Mouse (Mus musculus) liver, embryonic 14.5 days (tissue): ENCODE data around the gene S100a14. TPM values are rescaled to one million over a fixed set of nuclear protein-coding genes. Genes with fewer than 3 reads are reported as not detected.

Source experiments
- ATAC-seq: fragments of 200-750 bp; cut with Nextera tagmentation; 2 replicates; pipeline ENCODE4 v1.8.0; 2017; ENCODE audit warnings: moderate number of reproducible peaks, mild to moderate bottlenecking, moderate library complexity; ENCODE audit not compliant: insufficient read depth
- DNase-seq, 3 experiments: peaks; one replicate each; pipeline ENCODE4 v3.0.0-alpha.2; 2012 to 2013; ENCODE audit warnings: low read depth in 3 of 3, low spot score in 3 of 3
- H3K27ac ChIP-seq: fragments of 300-500 bp; sonication (generic); 2 replicates; pipeline ENCODE4 v1.5.1; 2014; ENCODE audit warnings: moderate library complexity, mild to moderate bottlenecking, control low read depth, inconsistent platforms
- H3K27me3 ChIP-seq: fragments of 300-500 bp; sonication (generic); 2 replicates; pipeline ENCODE4 v1.6.1; 2014; ENCODE audit warnings: mild to moderate bottlenecking, low read length, moderate library complexity; ENCODE audit not compliant: control insufficient read depth, insufficient read depth
- H3K36me3 ChIP-seq: fragments of 300-500 bp; sonication (generic); replicated peaks from 2 replicates; pipeline ENCODE4 v1.6.1; 2014; ENCODE audit warnings: low read depth; ENCODE audit not compliant: control insufficient read depth, insufficient read depth
- H3K4me1 ChIP-seq, 2 experiments: fragments of 200-500 bp in 1 of 2; fragments of 300-500 bp in 1 of 2; sonication (generic) in 1 of 2; replicated peaks; 2 replicates each; pipeline ENCODE4 v1.6.1; 2012 to 2014; ENCODE audit warnings: antibody characterized with exemption in 1 of 2, inconsistent platforms in 1 of 2, low read length in 1 of 2; ENCODE audit not compliant: control insufficient read depth in 2 of 2, insufficient read depth in 2 of 2
- H3K4me2 ChIP-seq: fragments of 300-500 bp; sonication (generic); 2 replicates; pipeline ENCODE4 v1.6.1; 2014; ENCODE audit warnings: low read depth, mild to moderate bottlenecking, control low read depth, moderate library complexity
- H3K4me3 ChIP-seq, 2 experiments: fragments of 200-500 bp in 1 of 2; fragments of 300-500 bp in 1 of 2; sonication (generic) in 1 of 2; 2 replicates each; pipeline ENCODE4 v1.5.1; 2012 to 2014; ENCODE audit warnings: low read depth in 2 of 2, low read length in 2 of 2, mild to moderate bottlenecking in 2 of 2, control low read depth in 1 of 2, inconsistent platforms in 1 of 2, moderate library complexity in 1 of 2; ENCODE audit not compliant: insufficient read depth in 1 of 2
- H3K9ac ChIP-seq: fragments of 300-500 bp; sonication (generic); replicated peaks from 2 replicates; pipeline ENCODE4 v1.6.1; 2014; ENCODE audit warnings: mild to moderate bottlenecking, control low read depth, moderate library complexity
- H3K9me3 ChIP-seq: fragments of 300-500 bp; sonication (generic); 2 replicates; pipeline ENCODE4 v1.6.1; 2016; ENCODE audit warnings: low read length, mixed read lengths; ENCODE audit not compliant: control insufficient read depth
- CTCF ChIP-seq: IDR thresholded peaks from 2 replicates; pipeline ENCODE4 v1.5.1; 2016; ENCODE audit warnings: antibody characterized with exemption, low read depth, control low read depth
- EP300 ChIP-seq: IDR thresholded peaks from 2 replicates; pipeline ENCODE4 v1.6.1; 2016; ENCODE audit warnings: antibody characterized with exemption, low read depth
- WGBS: fragments of 180-500 bp; shearing (Covaris S2); extraction: QIAGEN DNeasy Blood & Tissue Kit; methylation state at CpG from one replicate; pipeline ENCODE4 v1.1.7; 2014; ENCODE audit not compliant: insufficient replicate concordance; 5-methylcytosine and 5-hydroxymethylcytosine counted together
- polyA plus RNA-seq, 2 experiments: library from polyadenylated mRNA; depleted of rRNA in 1 of 2; stranded (reverse) in 1 of 2; unstranded in 1 of 2; fragments of >200 nt; fragmentation: Nextera tagmentation in 1 of 2; extraction: Ambion mirVana in 1 of 2; gene quantifications; 2 replicates each; pipeline versions ENCODE4 v1.2.1 to v1.2.3; 2012 to 2014

Gene S100a14
- polyA plus RNA-seq, 2 experiments: 0.11 TPM; not detected in 1

- Histone ChIP-seq H3K27me3 (no peaks in the 10 kb centered on the region), H3K27ac (no peak overlapping the region), H3K9me3 (no peaks in the 10 kb centered on the region), H3K4me2 (no peak overlapping the region), H3K9ac (no peak overlapping the region), H3K36me3 (no peaks in the 10 kb centered on the region), H3K4me1 (no peaks in the 10 kb centered on the region), H3K4me3 (no peak overlapping the region)
- 71% methylated on average over 2 of the region's 2 CpGs for WGBS
- TF ChIP-seq EP300 (no peak), CTCF (no peak)
- no peak for DNase-seq
- ATAC-seq: no peak
Measured at GRCm38 (mm10) chr3:90550421-90550790, 23.8 kb downstream of the S100a14 start.

GRCm38 (mm10) chr3:90552231-90552630, 25.6 kb downstream of the S100a14 start:
- H3K27me3 ChIP-seq: no peaks in the 10 kb centered on the region
- H3K4me2 ChIP-seq: no peak overlapping the region
- no peak overlapping the region for H3K9ac ChIP-seq
- WGBS: 43% methylated on average over 2 of the region's 2 CpGs
- H3K4me1 ChIP-seq: no peaks in the 10 kb centered on the region
- ATAC-seq: no peak
- no peak overlapping the region for H3K27ac ChIP-seq
- DNase-seq: no peak
- no peak overlapping the region for H3K4me3 ChIP-seq
- H3K9me3 ChIP-seq: no peaks in the 10 kb centered on the region
- H3K36me3 ChIP-seq: no peaks in the 10 kb centered on the region
- TF ChIP-seq EP300: no peak
- no peak for TF ChIP-seq CTCF

GRCm38 (mm10) chr3:90555954-90556353, 29.3 kb downstream of the S100a14 start:
- Histone ChIP-seq H3K9ac (no peak overlapping the region), H3K4me3 (no peak overlapping the region), H3K4me2 (no peak overlapping the region), H3K27ac (no peak overlapping the region), H3K36me3 (no peaks in the 10 kb centered on the region), H3K4me1 (no peaks in the 10 kb centered on the region), H3K27me3 (no peaks in the 10 kb centered on the region), H3K9me3 (no peaks in the 10 kb centered on the region)
- DNase-seq: no peak
- whole genome bisulfite sequencing: 53% methylated on average over 5 of the region's 5 CpGs
- ATAC-seq: no peak
- TF ChIP-seq EP300 (no peak), CTCF (no peak)

- 59% methylated on average over 6 of the region's 6 CpGs for WGBS
- DNase-seq: no peak
Measured at GRCm38 (mm10) chr3:90560008-90560628, 33.5 kb downstream of the S100a14 start, which contains the start of gene S100a3. Gene S100a3 (plus strand): TSS chr3:90560578.

GRCm38 (mm10) chr3:90574691-90575090, 48.0 kb downstream of the S100a14 start:
- Histone ChIP-seq H3K36me3 (no peaks in the 10 kb centered on the region), H3K27ac (no peak overlapping the region), H3K27me3 (no peaks in the 10 kb centered on the region), H3K4me1 (no peaks in the 10 kb centered on the region), H3K9me3 (no peaks in the 10 kb centered on the region), H3K4me2 (no peak overlapping the region), H3K9ac (no peak overlapping the region), H3K4me3 (no peak overlapping the region)
- DNase-seq (no peak), ATAC-seq (no peak)
- 67% methylated on average over 5 of the region's 5 CpGs for WGBS
- TF ChIP-seq CTCF: no peak
- no peak for TF ChIP-seq EP300

More at GRCm38 (mm10) chr3:90560008-90560628, 33.5 kb downstream of the S100a14 start, which contains the start of gene S100a3:
- H3K4me1 ChIP-seq: no peaks in the 10 kb centered on the region
- no peaks in the 10 kb centered on the region for H3K36me3 ChIP-seq
- no peak for TF ChIP-seq EP300
- H3K4me3 ChIP-seq: no peak within 1 kb of the TSS
- H3K27ac ChIP-seq: no peak within 1 kb of the TSS
- H3K27me3 ChIP-seq: no peaks in the 10 kb centered on the region
- no peak within 1 kb of the TSS for H3K9ac ChIP-seq
- no peaks in the 10 kb centered on the region for H3K9me3 ChIP-seq
- H3K4me2 ChIP-seq: no peak within 1 kb of the TSS
- no peak for ATAC-seq
